Mouse (Mus musculus): ENCODE results near the gene Mbnl2.
A peak's percentile ranks its signal among the peaks of the same experiment; 100 is the strongest.

DNA sequence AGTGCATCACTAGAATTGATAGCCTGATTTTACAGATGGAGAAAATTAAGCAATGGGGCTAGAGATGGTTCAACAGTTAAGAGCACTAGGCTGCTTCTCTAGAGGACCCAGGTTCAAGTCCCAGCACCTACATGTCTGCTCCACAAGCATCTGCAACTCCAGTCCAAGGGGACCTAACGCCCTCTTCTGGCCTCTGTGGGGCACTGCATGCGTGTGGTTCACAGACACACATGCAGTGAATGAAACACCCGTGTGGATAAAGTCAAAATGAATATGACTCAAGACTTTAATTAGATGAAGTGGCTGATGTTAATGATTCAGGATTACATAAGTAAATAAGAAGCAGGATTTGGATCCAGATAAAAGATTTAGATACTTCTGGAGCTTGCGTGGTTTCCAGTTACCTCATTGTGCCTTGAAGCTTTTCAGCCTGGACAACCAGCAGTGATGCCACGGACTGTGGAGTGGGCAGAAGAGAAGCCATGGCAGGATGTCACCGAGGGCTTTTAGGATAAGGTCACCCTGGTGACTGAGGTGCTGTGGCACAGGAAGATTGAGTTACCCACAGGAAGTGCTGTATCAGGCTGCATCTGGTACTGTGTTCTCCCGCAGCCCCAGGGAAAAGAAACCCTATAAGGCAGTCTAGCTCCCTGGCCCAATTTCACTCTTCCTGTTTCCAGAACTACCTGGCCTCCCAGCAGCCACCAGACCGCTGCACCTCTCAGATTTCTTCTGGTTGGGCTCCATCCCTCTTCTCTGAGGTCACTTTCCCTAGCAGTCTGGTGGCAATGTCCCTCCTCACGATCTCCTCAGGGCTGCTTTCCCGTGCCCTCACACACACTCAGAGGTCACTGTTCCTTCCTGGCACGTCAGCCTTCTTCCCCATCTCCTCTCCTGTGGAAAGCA, 72.2 kb downstream of the Mbnl2 start:
- TF ChIP-seq EP300 (IDR thresholded peaks at IDR 0.05; ENCODE audit: insufficient read depth, low read depth, low read length) (no peak), CTCF (IDR thresholded peaks at IDR 0.05; ENCODE audit: low read depth, low read length) (peak; percentile 46), POLR2A (IDR thresholded peaks at IDR 0.05; ENCODE audit: insufficient read depth, low read length) (no peak)

All from ES-Bruce4 (cell line).